Mouse (Mus musculus) kidney, postnatal 25 days (tissue): Measurements from ENCODE around the gene Dnajb12.
A peak's percentile ranks its signal among the peaks of the same experiment; 100 is the strongest.

ENCODE experiments used
- DNase-seq, 2 experiments: peaks; one replicate each; pipeline ENCODE4 v3.0.0; 2021; ENCODE audit warnings: mixed read lengths in 2 of 2

Gene Dnajb12

DNA sequence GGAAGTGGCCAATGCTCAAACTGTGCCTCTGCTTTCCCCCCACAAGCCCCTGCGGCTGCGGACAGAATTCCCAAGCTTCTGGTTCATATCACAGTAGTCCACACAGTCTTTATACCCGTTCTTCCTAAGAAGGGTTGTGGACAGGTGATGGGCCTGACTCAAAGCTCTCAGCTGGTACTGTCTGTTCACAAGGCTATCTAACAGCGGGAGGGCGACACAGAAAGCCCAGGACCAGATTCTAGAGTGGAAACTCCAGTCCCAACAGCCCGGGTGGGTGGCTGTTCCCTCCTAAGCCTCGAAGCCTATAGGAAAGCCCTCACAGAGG, 41.1 kb downstream of the Dnajb12 start:
- no peak for DNase-seq

GRCm38 (mm10) chr10:59920810-59921681, 41.7 kb downstream of the Dnajb12 start:
- DNase-seq, result peak; percentile 80 to 93

GRCm38 (mm10) chr10:59923493-59923892, 44.1 kb downstream of the Dnajb12 start:
- no peak for DNase-seq

DNA sequence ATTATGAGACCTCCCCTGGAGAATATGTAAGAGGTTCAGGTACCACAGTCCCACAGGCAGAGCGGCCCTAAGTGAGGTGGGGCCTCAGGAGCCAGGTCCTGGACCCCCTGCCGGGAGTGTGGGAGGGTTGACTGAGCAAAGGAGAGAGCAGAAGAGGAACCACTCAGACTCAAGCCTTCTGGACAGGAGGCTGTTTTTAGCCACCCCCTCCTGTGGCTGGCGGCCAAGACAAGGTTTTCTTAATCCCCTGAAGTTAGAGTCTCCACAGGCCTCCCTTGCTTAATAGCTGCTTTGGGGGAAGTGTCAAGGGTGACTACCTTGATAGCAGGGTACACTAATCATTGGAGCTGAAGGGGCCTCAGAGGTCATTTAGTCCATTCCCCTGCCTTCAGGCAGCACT, 44.9 kb downstream of the Dnajb12 start:
- peak; percentile 25 to 64 for DNase-seq

DNA sequence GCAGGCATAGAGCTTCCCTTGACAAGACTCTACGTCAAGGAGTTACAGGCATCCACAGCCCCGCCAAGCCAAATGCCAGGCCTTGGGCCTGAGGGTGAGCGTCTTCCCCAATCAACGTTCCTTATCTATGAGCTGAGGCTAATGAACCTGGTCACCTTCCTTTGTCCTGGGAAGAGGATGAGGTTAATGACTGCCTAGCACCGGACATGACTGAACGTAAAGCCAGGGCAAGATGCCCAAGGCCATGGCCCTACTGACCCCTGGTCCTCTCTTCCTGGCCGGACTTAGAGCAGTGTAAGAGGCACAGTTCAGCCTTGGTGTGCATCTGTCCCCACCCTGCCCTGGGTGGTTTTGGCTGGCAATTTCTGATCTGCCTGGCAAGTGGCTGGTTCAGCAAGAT, 49.8 kb downstream of the Dnajb12 start:
- peak in 1 of 2 experiments; percentile 40 for DNase-seq

DNA sequence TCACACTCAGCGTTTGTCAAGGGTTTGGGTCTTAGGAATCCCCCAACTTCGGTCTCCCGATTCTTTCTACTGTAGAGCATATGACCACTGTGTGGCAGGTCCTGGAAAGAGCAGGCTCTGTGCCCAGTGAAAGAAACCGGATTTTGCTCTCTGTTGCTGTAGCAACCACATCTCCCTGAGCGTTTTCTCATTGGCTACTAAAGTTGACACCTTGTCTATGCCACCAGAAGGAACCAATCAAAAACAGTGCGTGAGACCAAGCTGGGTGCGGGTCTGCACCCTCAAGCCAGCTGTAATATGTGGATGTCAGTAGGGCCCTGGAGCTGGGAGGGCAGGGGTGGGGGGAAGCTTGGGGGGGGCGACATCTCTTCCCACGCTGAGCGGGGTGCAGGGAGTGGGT, 51.6 kb downstream of the Dnajb12 start:
- no peak for DNase-seq

DNA sequence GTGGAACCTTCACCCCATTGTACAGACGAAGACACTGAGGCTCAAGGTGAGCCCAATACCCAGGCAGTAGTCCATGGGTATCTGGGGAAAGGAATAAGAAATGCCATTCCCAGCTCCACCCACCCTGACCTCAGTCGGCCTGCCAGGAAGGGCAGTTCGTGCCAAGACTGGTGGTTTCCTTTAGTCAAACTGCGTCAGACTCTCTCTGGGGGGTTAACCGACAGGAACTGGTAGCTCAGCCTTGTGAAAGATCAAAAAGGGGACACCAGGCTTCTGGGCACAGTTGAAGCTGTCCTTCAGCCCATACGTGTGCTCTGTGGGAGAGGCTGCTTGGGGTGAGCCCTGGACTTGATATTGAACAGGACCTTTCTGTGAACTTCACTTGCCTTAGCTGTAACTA, 53.2 kb downstream of the Dnajb12 start:
- DNase-seq, result peak; percentile 49 to 77

DNA sequence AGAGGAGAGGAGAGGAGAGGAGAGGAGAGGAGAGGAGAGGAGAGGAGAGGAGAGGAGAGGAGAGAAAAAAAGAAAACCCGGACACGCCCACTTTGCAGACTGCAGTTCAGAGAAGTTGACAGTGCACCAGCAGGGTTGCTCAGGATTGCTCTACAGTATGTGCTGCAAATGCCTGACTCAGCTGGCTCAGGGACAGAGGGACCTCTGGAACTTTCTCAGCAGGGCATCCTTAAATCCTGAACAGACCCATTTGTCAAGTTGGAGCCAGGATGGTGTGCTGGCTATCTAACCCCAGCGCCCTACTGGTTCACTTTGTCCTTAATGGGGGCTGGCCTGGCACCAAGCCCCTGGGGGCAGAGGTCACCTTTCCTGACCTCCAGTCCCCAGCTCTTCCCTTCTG, 54.7 kb downstream of the Dnajb12 start:
- peak in 1 of 2 experiments; percentile 45 for DNase-seq

DNA sequence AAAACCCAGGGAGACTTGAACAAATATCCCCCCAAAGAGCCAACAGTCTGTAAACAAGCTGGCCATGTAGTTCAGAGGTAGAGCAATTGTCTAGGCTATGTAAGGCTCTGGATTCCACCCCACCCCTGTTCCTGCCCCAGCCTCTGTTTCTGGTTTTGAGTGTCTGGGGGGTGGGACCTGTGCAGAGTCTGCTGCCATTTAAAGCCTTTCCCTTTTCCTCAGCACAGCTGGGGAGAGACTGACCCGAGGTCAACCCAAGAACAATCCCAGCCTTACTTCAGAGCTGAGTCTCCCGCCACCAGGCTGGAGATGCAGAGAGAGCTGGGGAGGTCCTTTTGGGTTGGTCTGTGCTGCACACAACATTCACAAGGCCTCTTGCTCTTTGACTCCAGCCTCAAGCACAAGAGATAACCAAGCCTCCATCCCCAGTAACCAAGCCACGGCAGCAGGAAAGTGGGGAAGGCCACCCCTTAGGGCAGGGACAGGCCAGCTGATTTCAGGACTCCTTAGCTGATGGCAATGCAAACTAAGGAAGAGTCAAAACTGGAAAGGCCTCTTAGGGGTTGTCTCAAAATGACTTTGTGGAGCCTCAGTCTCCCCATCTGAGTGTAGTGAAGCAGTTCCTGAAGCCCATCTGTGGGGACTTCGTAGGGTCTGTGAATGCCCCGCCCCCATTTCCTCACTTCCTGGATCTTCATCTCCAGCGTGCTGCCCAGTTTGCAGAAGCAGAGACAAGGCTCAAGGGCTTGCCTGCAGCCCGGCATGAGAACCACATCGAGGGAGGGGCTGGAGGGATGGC, 56.9 kb downstream of the Dnajb12 start:
- peak in 1 of 2 experiments; percentile 34 for DNase-seq

DNA sequence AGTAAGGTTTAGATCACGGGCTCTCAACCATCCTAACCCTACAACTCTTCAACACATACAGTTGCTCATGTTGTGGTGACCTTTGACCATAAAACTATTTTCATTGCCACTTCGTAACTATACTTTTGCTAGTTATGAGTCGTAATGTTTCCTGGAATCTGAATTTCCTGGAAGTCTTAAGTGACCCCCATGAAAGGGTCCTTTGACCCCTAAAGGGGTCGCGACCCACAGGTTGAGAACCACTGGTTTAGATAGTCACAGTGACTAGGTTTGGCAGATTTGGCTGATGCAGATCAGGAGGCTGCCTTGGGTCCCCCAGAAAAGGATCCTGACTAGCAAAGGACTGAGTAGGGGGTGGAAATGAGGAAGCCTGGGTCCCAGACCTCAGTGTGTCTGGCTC, 59.3 kb downstream of the Dnajb12 start:
- peak in 1 of 2 experiments; percentile 14 for DNase-seq

GRCm38 (mm10) chr10:59939081-59939480, 59.7 kb downstream of the Dnajb12 start:
- peak in 1 of 2 experiments; percentile 14 for DNase-seq

DNA sequence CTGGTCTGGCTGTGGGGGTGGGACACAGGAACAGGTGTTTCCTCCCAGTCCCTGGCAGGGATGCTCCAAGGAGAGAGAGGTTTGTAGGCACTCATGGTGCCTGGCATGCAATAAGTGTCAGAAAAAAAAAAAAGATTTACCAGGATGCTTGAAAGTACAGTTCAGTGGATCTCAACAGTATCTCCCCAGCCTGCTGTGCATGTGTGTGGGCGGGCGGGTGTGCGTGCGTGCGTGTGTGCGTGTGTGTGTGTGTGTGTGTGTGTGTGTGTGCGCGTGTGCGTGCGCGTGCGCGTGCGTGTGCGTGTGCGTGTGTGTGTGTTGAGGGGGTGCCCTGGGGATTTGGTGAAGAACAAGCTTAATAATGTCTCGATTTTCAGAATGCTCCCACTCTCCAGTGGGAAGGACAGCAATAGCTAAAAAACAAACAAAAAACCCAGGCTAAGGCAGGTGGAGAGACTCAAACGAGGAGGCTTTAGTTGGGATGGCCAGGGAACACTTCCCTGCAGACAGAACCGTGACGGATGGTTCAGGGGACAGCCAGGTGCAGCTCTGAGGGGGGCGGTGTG, 63.0 kb downstream of the Dnajb12 start:
- DNase-seq, result peak in 1 of 2 experiments; percentile 40

DNA sequence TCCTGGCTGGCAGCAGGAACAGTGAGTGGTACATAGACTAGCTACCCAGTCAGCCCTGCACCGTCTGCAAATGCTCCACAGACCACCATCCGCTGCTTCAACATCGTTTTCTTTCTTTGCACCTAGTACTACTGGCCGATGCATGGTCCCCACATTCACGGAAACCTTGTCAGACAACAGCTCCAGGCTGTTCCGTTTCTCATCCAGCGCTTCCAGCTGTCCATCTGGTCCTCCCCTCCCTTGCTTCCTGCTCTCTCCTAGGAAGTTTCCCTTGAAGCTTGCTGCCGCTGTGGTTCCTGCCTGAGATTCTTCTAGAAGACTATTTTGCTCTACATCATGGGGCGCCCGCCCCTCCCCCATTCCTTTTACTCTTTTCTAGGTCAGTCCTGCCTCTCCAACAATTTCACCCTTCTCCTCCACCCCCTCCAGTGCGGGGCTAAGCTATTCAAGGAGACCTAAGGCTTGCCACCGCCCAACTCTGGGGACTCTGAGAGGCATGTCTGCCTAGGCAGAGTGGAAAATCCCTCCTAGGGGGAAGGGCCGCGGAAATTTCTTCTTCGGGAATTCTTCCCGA, 63.6 kb downstream of the Dnajb12 start:
- DNase-seq, result peak; percentile 82 to 87

- DNase-seq, result peak; percentile 86 to 90
Observed at GRCm38 (mm10) chr10:59943421-59943989, 64.1 kb downstream of the Dnajb12 start.

DNA sequence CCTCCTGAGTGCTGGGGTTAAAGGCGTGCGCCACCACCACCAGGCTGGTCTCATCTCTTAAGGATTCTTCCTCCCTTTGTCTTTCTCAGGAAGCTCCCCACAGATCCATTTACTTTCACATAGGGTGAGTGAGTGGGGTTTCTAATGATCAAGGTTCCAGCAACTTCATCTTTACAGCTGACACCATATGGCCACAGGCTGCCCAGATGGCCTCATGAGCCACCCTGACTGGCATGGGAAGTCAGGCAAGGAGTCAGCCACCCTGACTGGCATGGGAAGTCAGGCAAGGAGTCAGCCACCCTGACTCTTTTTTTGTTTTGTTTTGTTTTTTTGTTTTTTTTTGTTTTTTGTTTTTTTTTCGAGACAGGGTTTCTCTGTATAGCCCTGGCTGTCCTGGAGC, 66.1 kb downstream of the Dnajb12 start:
- DNase-seq, result no peak

GRCm38 (mm10) chr10:59946362-59946761, 67.0 kb downstream of the Dnajb12 start:
- DNase-seq, result no peak

- DNase-seq, result peak in 1 of 2 experiments; percentile 54
Observed at GRCm38 (mm10) chr10:59947296-59948073, 68.1 kb downstream of the Dnajb12 start.

DNA sequence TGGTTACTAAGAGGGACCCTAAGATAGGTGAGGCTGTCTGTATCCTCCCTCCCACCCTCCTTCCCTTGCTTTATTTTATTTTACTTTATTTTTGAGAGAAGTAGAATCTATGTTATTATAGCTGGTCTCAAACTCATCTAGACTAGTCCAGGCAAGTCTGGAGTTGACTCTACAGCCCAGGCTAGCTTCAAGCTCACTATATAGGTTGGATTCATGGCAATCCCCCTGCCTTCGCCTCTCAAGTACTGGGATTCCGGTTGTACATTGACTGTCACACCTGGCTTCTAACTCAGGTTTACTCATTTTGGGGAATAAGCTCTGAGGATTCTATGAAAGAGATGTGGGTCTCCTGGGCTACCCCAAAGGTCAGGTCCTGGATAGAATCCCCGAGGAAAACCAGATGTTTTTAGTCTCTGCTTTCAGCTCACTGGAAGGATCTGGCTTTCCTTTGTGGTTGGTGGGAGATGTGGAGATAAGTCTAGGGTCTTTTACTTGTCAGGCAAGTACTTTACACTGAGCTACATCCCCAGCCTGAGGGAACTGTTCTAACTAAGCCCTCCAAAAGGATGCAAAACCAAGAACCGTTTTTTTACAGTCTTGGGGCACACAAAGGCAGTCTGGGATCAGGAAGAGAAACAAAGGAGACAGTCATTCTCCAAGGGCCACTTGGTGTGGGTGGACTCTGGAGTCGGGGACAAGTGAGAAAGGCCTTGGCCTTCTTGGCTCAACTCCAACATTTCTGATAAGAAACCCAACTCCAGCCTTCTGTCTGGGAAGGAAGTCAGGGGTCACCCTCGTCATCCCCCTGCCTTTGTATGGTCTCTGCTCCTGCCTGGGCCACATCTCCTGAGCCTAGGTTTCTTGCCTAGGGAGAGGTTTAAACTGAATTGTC, 69.3 kb downstream of the Dnajb12 start:
- peak; percentile 50 to 66 for DNase-seq
